Mouse (Mus musculus) embryonic facial prominence, embryonic 10.5 days (tissue): ENCODE data around the gene Coq8a. TPM values are rescaled to one million over a fixed set of nuclear protein-coding genes. Genes with fewer than 3 reads are reported as not detected.
A peak's percentile ranks its signal among the peaks of the same experiment; 100 is the strongest.

Experiments
- DNase-seq: peaks from one replicate; pipeline ENCODE4 v3.0.0-alpha.2; 2017; ENCODE audit warnings: low spot score
- H3K27ac ChIP-seq: fragments of 300-500 bp; sonication (generic); replicated peaks from 2 replicates; pipeline ENCODE4 v1.5.1; 2016; ENCODE audit warnings: mild to moderate bottlenecking
- H3K27me3 ChIP-seq: fragments of 300-500 bp; sonication (generic); replicated peaks from 2 replicates; pipeline ENCODE4 v1.6.1; 2016; ENCODE audit warnings: low read depth, mild to moderate bottlenecking; ENCODE audit not compliant: poor library complexity, severe bottlenecking
- H3K36me3 ChIP-seq: fragments of 300-500 bp; sonication (generic); replicated peaks from 2 replicates; pipeline ENCODE4 v1.6.1; 2016; ENCODE audit warnings: mild to moderate bottlenecking, moderate library complexity
- H3K4me1 ChIP-seq: fragments of 300-500 bp; sonication (generic); 2 replicates; pipeline ENCODE4 v1.6.1; 2016
- H3K4me3 ChIP-seq: fragments of 300-500 bp; sonication (generic); 2 replicates; pipeline ENCODE4 v1.5.1; 2016; ENCODE audit warnings: mild to moderate bottlenecking, moderate library complexity
- H3K9me3 ChIP-seq: fragments of 300-500 bp; sonication (generic); 2 replicates; pipeline ENCODE4 v1.6.1; 2016; ENCODE audit warnings: mild to moderate bottlenecking
- WGBS: fragments of 180-500 bp; shearing (Covaris S2); methylation state at CpG from one replicate; pipeline ENCODE4 v1.1.7; 2016; 5-methylcytosine and 5-hydroxymethylcytosine counted together
- polyA plus RNA-seq: library from polyadenylated mRNA; unstranded; fragments of >200 nt; fragmentation: Nextera tagmentation; extraction: Ambion mirVana; gene quantifications from 2 replicates; pipeline ENCODE4 v1.2.1, GENCODE M21; 2016

The Coq8a gene
- polyA plus RNA-seq, 1 experiment from 2014 or later: 1.7 TPM

- peak; percentile 98 for DNase-seq
- H3K4me3 ChIP-seq: peak overlapping the region; percentile 79
These were observed 3.6 kb downstream of the Coq8a start for GRCm38 (mm10) chr1:180195703-180196381.

GRCm38 (mm10) chr1:180194781-180195471, 4.5 kb downstream of the Coq8a start:
- H3K36me3 ChIP-seq: no peaks in the 10 kb centered on the region
- peak overlapping the region; percentile 79 for H3K4me3 ChIP-seq
- H3K27me3 ChIP-seq: peaks cover 7% of the 10 kb centered on the region; the same call in 1 of the 2 replicates
- peak; percentile 59 for DNase-seq
- no peaks in the 10 kb centered on the region for H3K9me3 ChIP-seq
- no peak overlapping the region for H3K27ac ChIP-seq
- peaks cover 17% of the 10 kb centered on the region for H3K4me1 ChIP-seq
- WGBS: 34% methylated on average over 9 of the region's 9 CpGs

More at GRCm38 (mm10) chr1:180195703-180196381, 3.6 kb downstream of the Coq8a start:
- H3K9me3 ChIP-seq: no peaks in the 10 kb centered on the region
- H3K36me3 ChIP-seq: no peaks in the 10 kb centered on the region
- H3K27ac ChIP-seq: peak overlapping the region; percentile 46; the same call in 1 of the 2 replicates
- 1% methylated on average over 57 of the region's 57 CpGs for WGBS
- H3K4me1 ChIP-seq: peaks cover 17% of the 10 kb centered on the region
- peaks cover 7% of the 10 kb centered on the region; the same call in 1 of the 2 replicates for H3K27me3 ChIP-seq

- no peaks in the 10 kb centered on the region for H3K9me3 ChIP-seq
- H3K27me3 ChIP-seq: peaks cover 7% of the 10 kb centered on the region; the same call in 1 of the 2 replicates
- peaks cover 17% of the 10 kb centered on the region for H3K4me1 ChIP-seq
- WGBS: 88% methylated on average over 9 of the region's 9 CpGs
- no peak for DNase-seq
- H3K36me3 ChIP-seq: no peaks in the 10 kb centered on the region
- H3K27ac ChIP-seq: no peak overlapping the region
- no peak overlapping the region for H3K4me3 ChIP-seq
These were observed 5.4 kb downstream of the Coq8a start for GRCm38 (mm10) chr1:180194048-180194447.

- 79% methylated on average over 8 of the region's 8 CpGs for WGBS
- H3K4me3 ChIP-seq: no peak overlapping the region
- no peak overlapping the region for H3K27ac ChIP-seq
- no peaks in the 10 kb centered on the region for H3K36me3 ChIP-seq
- DNase-seq: no peak
- H3K27me3 ChIP-seq: peaks cover 7% of the 10 kb centered on the region; the same call in 1 of the 2 replicates
- H3K4me1 ChIP-seq: peaks cover 17% of the 10 kb centered on the region
- no peaks in the 10 kb centered on the region for H3K9me3 ChIP-seq
These were observed 5.9 kb downstream of the Coq8a start for GRCm38 (mm10) chr1:180193391-180193935.

GRCm38 (mm10) chr1:180192866-180193265, 6.5 kb downstream of the Coq8a start:
- Histone ChIP-seq H3K9me3 (no peaks in the 10 kb centered on the region), H3K27ac (no peak overlapping the region), H3K36me3 (no peaks in the 10 kb centered on the region), H3K4me3 (no peak overlapping the region), H3K27me3 (peaks cover 7% of the 10 kb centered on the region; the same call in 1 of the 2 replicates), H3K4me1 (peaks cover 17% of the 10 kb centered on the region)
- DNase-seq: no peak
- 52% methylated on average over 4 of the region's 4 CpGs for WGBS

- Histone ChIP-seq H3K27ac (no peak overlapping the region), H3K9me3 (no peaks in the 10 kb centered on the region), H3K4me3 (no peak overlapping the region), H3K4me1 (peaks cover 17% of the 10 kb centered on the region), H3K27me3 (peaks cover 7% of the 10 kb centered on the region; the same call in 1 of the 2 replicates), H3K36me3 (no peaks in the 10 kb centered on the region)
- WGBS: 72% methylated on average over 7 of the region's 7 CpGs
- no peak for DNase-seq
These were observed 7.7 kb downstream of the Coq8a start for GRCm38 (mm10) chr1:180191651-180192220.

- Histone ChIP-seq H3K27ac (no peak overlapping the region), H3K4me1 (peaks cover 12% of the 10 kb centered on the region), H3K27me3 (peaks cover 7% of the 10 kb centered on the region; the same call in 1 of the 2 replicates), H3K36me3 (no peaks in the 10 kb centered on the region), H3K4me3 (no peak overlapping the region), H3K9me3 (no peaks in the 10 kb centered on the region)
- DNase-seq: no peak
- WGBS: 87% methylated on average over 8 of the region's 8 CpGs
These were observed 8.3 kb downstream of the Coq8a start for GRCm38 (mm10) chr1:180191112-180191511.

GRCm38 (mm10) chr1:180188951-180189350, 10.5 kb downstream of the Coq8a start:
- no peak overlapping the region for H3K27ac ChIP-seq
- no peaks in the 10 kb centered on the region for H3K9me3 ChIP-seq
- H3K27me3 ChIP-seq: peaks cover under 1% of the 10 kb centered on the region; the same call in 1 of the 2 replicates
- no peak overlapping the region for H3K4me3 ChIP-seq
- WGBS: 84% methylated on average over 4 of the region's 4 CpGs
- H3K4me1 ChIP-seq: no peaks in the 10 kb centered on the region
- no peaks in the 10 kb centered on the region for H3K36me3 ChIP-seq
- no peak for DNase-seq

- no peak for DNase-seq
- H3K9me3 ChIP-seq: no peaks in the 10 kb centered on the region
- 84% methylated on average over 3 of the region's 3 CpGs for WGBS
- H3K27ac ChIP-seq: no peak overlapping the region
- H3K27me3 ChIP-seq: no peaks in the 10 kb centered on the region
- H3K4me1 ChIP-seq: no peaks in the 10 kb centered on the region; the same call in 1 of the 2 replicates
- no peak overlapping the region for H3K4me3 ChIP-seq
- H3K36me3 ChIP-seq: no peaks in the 10 kb centered on the region
These were observed 13.0 kb downstream of the Coq8a start for GRCm38 (mm10) chr1:180186371-180186770.

- Histone ChIP-seq H3K27me3 (no peaks in the 10 kb centered on the region), H3K9me3 (no peaks in the 10 kb centered on the region), H3K4me1 (no peaks in the 10 kb centered on the region; the same call in 1 of the 2 replicates), H3K36me3 (no peaks in the 10 kb centered on the region), H3K4me3 (no peak overlapping the region), H3K27ac (no peak overlapping the region)
- WGBS: 70% methylated on average over 5 of the region's 5 CpGs
- no peak for DNase-seq
These were observed 13.5 kb downstream of the Coq8a start for GRCm38 (mm10) chr1:180185877-180186276.

GRCm38 (mm10) chr1:180184768-180185167, 14.6 kb downstream of the Coq8a start:
- no peak for DNase-seq
- 77% methylated on average over 7 of the region's 7 CpGs for WGBS

GRCm38 (mm10) chr1:180183525-180184159, 15.8 kb downstream of the Coq8a start:
- Histone ChIP-seq H3K27ac (no peak overlapping the region), H3K9me3 (no peaks in the 10 kb centered on the region), H3K27me3 (no peaks in the 10 kb centered on the region), H3K4me1 (no peaks in the 10 kb centered on the region; the same call in 1 of the 2 replicates), H3K36me3 (no peaks in the 10 kb centered on the region), H3K4me3 (no peak overlapping the region)
- DNase-seq: no peak
- 89% methylated on average over 6 of the region's 6 CpGs for WGBS

More at GRCm38 (mm10) chr1:180184768-180185167, 14.6 kb downstream of the Coq8a start:
- H3K27ac ChIP-seq: no peak overlapping the region
- H3K4me1 ChIP-seq: no peaks in the 10 kb centered on the region; the same call in 1 of the 2 replicates
- H3K4me3 ChIP-seq: no peak overlapping the region
- no peaks in the 10 kb centered on the region for H3K36me3 ChIP-seq
- no peaks in the 10 kb centered on the region for H3K27me3 ChIP-seq
- H3K9me3 ChIP-seq: no peaks in the 10 kb centered on the region
